Mouse (Mus musculus) bone marrow, adult 2 months (tissue): ENCODE measurements around the gene Fdxr. TPM values are rescaled to one million over a fixed set of nuclear protein-coding genes. Genes with fewer than 3 reads are reported as not detected.

ENCODE experiments used
- H3K27ac ChIP-seq: fragments of 200-500 bp; 2 replicates; pipeline ENCODE4 v1.5.1; 2012; ENCODE audit warnings: low read depth, mild to moderate bottlenecking, control low read depth, inconsistent platforms, low read length; ENCODE audit not compliant: control insufficient read depth, poor library complexity, insufficient read depth
- H3K4me1 ChIP-seq: fragments of 200-500 bp; 2 replicates; pipeline ENCODE4 v1.6.1; 2011; ENCODE audit warnings: low read length; ENCODE audit not compliant: control insufficient read depth, insufficient read depth
- H3K4me3 ChIP-seq: fragments of 200-500 bp; replicated peaks from 2 replicates; pipeline ENCODE3; 2011; ENCODE audit warnings: mild to moderate bottlenecking, low read depth, low read length, control low read depth; ENCODE audit not compliant: control insufficient read depth
- CTCF ChIP-seq: fragments of 200-500 bp; IDR thresholded peaks from 2 replicates; pipeline ENCODE4 v1.5.1; 2011; ENCODE audit warnings: low read length, control low read depth; ENCODE audit not compliant: control insufficient read depth, insufficient read depth
- POLR2A ChIP-seq: fragments of 200-500 bp; IDR thresholded peaks from 2 replicates; pipeline ENCODE4 v1.6.1; 2011; ENCODE audit warnings: low read depth, mild to moderate bottlenecking, control low read depth, low read length, borderline replicate concordance; ENCODE audit not compliant: control insufficient read depth
- WGBS: fragments of 180-500 bp; shearing (Covaris S2); methylation state at CpG from one replicate; pipeline ENCODE4 v1.1.7; 2018; 5-methylcytosine and 5-hydroxymethylcytosine counted together
- polyA plus RNA-seq: library from polyadenylated mRNA; stranded (reverse); fragments of >200 nt; gene quantifications from 2 replicates; pipeline ENCODE4 v1.2.4, GENCODE M21; 2011; ENCODE audit warnings: low replicate concordance; ENCODE audit not compliant: missing spikeins, insufficient read depth, insufficient read length

The Fdxr gene
- polyA plus RNA-seq, 1 experiment, result 21.2 TPM

DNA sequence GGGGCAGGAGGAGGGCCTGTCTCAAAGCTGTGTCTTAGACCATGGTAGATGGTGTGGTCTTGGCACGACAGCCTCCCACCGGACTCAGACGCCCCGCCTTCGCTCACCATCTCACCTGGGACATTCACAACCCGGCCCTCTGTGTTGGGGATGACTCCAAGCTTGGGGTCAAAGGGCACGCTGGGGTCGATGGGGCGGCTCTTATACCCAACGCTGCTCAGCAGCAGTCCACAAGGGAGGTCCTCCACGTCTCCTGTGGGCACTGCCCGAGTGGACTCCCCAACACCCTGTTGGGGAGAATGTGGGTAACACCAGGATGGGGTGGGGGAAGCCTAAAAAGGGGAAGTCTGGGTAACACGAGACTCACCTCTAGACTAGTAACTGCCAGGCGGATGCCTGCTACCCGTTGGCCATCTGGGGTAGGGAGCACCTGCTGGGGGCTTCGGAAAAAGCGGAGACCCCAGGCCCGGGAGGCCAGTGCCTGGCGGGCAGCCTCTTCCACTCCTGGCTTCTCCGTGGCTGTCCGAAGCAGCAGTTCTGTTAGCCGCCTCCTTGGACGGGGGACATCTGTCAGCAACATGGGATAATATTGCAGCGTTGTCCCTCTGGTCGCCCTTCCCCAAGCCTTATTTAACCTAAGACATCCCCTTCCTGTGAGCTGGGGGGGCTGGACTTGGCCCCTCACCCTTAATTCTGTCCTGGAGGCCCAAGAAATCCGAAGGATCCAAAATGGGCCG, 7.4 kb downstream of the Fdxr start:
- Histone ChIP-seq H3K27ac (no peak overlapping the region), H3K4me3 (no peak overlapping the region), H3K4me1 (no peaks in the 10 kb centered on the region)
- TF ChIP-seq POLR2A (no peak; the same call in 1 of the 2 replicates), CTCF (no peak)
- 70% methylated on average over 27 of the region's 27 CpGs for WGBS

DNA sequence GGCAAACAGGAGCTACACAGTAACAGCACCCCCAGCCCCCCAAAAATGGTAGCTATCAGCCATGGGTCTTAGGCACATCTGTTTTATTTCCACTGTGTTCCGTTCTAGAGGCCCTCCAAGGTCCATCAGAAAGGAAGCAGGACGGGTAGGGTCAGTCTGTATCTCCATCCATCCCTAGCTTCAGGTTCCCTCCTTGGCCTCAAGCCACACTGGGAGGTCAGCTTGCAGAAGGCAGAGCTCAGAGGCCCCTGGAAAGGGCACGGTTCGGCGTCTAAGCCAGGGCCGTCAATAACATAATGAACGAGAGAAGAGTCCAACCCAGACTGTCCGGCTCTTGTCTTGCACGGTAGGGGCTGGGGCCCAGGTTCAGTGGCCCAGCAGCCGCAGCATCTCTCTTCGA, 8.9 kb downstream of the Fdxr start:
- WGBS, result 86% methylated on average over 11 of the region's 11 CpGs
- no peak overlapping the region for H3K4me3 ChIP-seq
- no peak overlapping the region for H3K27ac ChIP-seq
- no peaks in the 10 kb centered on the region for H3K4me1 ChIP-seq
- TF ChIP-seq CTCF, result no peak

DNA sequence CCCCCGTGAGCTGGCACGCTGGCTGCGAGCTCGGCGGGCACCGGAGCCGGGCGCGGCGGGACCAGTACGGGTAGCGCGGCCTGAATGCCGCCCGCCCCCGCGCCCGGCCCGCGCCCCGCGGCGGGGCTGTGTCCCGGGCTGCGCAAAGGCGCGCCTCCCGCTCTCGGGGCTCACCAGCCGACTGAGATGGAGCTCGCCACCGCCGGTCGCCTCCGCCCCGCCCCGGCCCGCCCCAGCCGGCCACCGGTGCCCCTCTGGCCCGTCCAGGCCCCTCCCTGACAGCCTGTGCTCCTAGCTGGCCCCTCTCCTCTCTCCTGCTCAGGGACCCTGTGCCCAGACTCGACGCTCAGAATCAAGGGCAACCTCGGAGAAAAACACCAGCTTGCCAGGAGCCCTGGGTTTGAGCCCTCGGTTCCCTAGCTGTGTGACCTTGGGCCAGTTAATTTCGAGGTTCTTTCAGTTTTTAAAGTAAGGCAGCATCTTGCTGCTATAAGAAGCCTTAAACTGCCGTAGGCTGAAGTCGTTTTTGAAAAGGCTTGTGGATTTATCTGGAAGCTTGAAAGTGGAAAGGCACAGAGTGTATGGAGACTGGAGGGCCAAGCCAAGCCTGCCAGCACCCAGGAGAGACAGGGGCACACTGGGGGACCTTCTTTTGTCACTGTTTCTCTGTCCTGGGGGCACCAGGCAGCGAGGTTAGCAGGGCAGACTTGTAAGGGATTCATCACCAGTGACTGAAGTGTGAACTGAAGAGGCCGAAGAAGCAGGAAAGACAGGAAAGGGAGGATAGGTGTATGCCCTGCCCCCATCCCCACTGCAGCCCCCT, 9.6 kb downstream of the Fdxr start, which contains the start of gene Grin2c:
Gene Grin2c, minus strand, starts transcription at position 183 of the 823 bp plus-strand sequence.
- 9% methylated on average over 48 of the region's 50 CpGs for WGBS
- TF ChIP-seq CTCF, result no peak
- TF ChIP-seq POLR2A, result no peak
- no peaks in the 10 kb centered on the region for H3K4me1 ChIP-seq

DNA sequence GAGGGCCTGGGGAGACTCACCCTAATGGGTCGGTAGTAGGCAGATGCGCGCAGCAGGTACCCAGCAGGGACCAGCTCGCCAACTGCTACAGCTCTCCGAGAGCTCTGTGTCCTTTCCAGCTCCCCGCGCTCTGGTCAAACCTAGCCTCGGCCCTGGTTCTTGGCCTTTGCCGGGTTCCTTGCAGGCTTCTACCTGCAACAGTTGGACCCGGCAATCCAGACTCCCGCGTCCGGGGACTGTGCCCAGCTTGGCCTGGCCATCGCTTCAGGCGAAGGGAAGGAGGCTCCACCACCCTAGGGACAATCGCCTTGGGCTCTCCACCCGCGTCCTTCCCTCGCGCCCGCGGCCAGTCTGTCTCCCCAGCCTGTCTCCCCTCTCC, 10.5 kb downstream of the Fdxr start:
- no peak overlapping the region for H3K4me3 ChIP-seq
- no peak overlapping the region for H3K27ac ChIP-seq
- no peak for TF ChIP-seq CTCF
- TF ChIP-seq POLR2A, result no peak
- WGBS, result 8% methylated on average over 22 of the region's 22 CpGs
- no peaks in the 10 kb centered on the region for H3K4me1 ChIP-seq

More for the DNA sequence above, 9.6 kb downstream of the Fdxr start, which contains the start of gene Grin2c:
- Histone ChIP-seq H3K27ac (no peak within 1 kb of the TSS), H3K4me3 (no peak within 1 kb of the TSS)

DNA sequence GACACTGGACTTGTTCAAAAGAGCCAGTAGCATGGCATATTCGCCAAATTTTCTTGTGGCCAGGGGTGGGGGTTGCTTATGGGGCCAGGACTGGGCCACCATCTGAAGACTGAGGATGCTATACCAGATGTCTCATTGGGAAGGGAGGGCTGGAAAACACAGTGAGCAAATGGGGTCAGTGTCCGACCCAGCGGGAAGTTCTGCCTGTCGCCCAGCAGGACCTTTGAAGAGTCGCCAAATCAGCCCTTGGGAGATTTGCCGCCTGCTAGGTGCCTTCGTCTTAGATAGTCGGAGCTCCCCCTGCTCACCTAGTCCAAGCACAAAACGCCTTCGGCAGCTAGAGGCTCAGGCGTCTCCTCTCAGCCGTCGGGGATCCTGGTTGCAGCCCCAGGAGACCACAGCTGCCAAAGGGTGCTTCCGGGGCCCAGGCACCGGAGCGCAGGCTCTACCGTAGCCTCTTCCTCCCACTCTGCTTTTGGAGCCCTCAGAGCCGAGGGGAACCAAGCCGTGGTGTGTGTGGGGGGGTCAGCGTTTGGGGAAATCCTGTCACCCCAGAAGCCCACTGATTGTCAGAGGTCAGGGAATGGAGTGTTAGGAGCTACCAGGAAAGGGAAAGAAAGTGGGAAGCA, 11.0 kb downstream of the Fdxr start:
- Histone ChIP-seq H3K4me3 (no peak overlapping the region), H3K27ac (no peak overlapping the region), H3K4me1 (no peaks in the 10 kb centered on the region)
- 3% methylated on average over 20 of the region's 20 CpGs for WGBS
- TF ChIP-seq CTCF, result no peak
- TF ChIP-seq POLR2A, result no peak

DNA sequence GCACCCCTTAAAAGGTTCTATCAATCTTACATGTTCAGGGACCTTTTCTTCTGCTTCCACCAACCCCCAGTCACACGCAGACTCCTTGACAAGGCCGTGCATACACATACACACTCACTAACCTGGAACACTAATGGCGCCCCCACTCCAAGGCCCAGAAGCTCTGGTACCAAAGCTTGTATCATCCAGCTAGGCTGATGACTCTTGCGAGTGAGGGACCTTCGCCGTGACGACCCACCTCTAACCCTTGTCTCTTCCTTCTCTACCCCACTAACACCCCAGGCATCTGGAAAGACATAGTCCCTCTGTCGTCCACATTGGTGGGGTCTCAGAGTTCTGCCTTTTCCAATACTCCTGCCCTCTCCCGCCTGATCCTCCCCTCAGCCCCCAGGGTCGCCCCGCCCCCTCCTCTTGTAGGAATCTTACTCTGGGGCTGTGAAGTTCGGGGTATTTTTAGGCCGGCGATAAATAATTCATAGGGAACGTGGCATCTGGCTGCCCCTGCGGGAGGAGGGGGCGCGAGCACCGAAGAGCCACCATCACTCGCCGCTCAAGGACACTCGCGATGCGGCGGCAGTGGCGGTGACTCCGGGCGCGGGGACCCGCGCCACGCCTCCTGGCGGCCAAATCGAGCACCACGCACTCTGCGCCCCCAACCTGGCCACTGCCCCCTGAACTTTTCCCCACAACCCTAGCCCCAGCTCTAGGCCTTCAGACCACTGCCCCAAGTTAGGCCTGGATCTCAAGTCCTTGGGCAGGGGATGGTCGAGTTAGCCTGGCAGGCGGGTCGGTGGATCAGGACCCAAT, 11.8 kb downstream of the Fdxr start:
- TF ChIP-seq CTCF, result peak; percentile 49; the same call in 1 of the 2 replicates
- no peak for TF ChIP-seq POLR2A
- Histone ChIP-seq H3K4me3 (no peak overlapping the region), H3K4me1 (no peaks in the 10 kb centered on the region), H3K27ac (no peak overlapping the region; the same call in 1 of the 2 replicates)
- 14% methylated on average over 39 of the region's 39 CpGs for WGBS

DNA sequence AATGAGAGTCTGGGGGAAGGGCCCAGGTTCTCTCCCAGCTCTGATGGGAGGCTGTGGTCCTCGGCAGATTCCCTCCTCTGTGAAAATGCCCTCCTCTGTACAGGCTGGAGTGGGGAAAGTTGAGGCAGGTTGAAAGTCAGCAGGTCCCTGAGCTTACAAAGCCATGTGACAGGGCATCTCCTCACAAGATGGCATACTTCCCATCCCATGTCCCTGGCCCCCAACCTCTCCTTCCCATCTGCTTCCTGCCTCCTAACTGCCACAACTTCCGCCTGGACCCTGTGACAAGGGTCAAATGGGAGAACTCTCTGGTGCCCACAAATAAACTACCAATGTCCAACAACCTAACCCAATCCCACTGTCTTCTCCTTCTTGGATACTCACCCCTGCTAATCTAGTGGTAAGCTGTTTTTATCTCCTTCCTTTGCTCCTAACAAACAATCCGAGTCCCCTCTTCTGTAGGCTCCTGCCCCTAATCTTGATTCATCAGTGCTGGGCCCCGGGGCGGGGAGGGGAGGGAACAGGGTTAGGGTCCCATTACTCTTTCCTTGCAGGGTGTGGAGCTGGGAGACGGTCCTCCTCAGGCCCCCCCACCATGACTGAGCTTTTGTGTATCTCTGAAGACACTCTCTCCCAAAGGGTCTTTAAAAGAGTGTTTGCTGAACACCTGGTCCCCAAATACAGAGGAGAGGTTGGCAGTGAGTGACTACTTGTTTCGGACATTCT, 12.6 kb downstream of the Fdxr start:
- TF ChIP-seq POLR2A, result no peak
- TF ChIP-seq CTCF, result no peak
- Histone ChIP-seq H3K4me3 (no peak overlapping the region), H3K4me1 (no peaks in the 10 kb centered on the region), H3K27ac (no peak overlapping the region)
- WGBS, result 51% methylated on average over 7 of the region's 7 CpGs

DNA sequence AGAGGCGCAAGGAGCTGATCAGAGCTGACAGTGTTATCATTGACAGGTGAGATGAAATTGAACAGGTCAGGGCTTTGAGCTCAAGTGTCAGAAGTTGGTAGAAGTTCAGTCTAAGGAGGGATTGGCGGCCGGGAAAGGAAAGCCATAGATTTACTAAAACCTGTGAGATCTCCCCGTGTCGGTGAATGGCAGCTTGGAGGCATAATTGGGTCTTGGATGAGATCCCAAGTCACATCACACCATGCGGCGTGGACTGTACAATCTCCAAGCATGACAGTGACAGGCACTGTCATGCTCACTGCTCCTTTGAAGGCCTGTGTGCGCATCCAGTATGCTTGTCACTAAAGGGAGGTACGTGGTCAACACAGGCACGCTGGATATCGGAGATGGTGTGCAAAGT, 13.9 kb downstream of the Fdxr start:
- Histone ChIP-seq H3K4me3 (no peak overlapping the region), H3K4me1 (no peaks in the 10 kb centered on the region), H3K27ac (no peak overlapping the region)
- no peak for TF ChIP-seq POLR2A
- TF ChIP-seq CTCF, result no peak
- 81% methylated on average over 11 of the region's 11 CpGs for WGBS
